Mouse (Mus musculus) hindbrain, embryonic 16.5 days (tissue): ENCODE measurements around the gene Olfr60. TPM values are rescaled to one million over a fixed set of nuclear protein-coding genes. Genes with fewer than 3 reads are reported as not detected.

ENCODE experiments used
- ATAC-seq: fragments of 200-750 bp; cut with Nextera tagmentation; 2 replicates; pipeline ENCODE4 v1.8.0; 2017; ENCODE audit warnings: moderate TSS enrichment, moderate library complexity
- H3K27ac ChIP-seq: fragments of 300-500 bp; sonication (generic); 2 replicates; pipeline ENCODE4 v1.5.1; 2014; ENCODE audit warnings: low read depth, mild to moderate bottlenecking, control low read depth, low read length, moderate library complexity
- H3K27me3 ChIP-seq: fragments of 300-500 bp; sonication (generic); replicated peaks from 2 replicates; pipeline ENCODE4 v1.6.1; 2014; ENCODE audit warnings: low read length; ENCODE audit not compliant: control insufficient read depth, insufficient read depth
- H3K36me3 ChIP-seq: fragments of 300-500 bp; sonication (generic); 2 replicates; pipeline ENCODE4 v1.6.1; 2014; ENCODE audit warnings: mild to moderate bottlenecking, low read length, moderate library complexity, mixed read lengths; ENCODE audit not compliant: control insufficient read depth, insufficient read depth
- H3K4me1 ChIP-seq: fragments of 300-500 bp; sonication (generic); 2 replicates; pipeline ENCODE4 v1.6.1; 2014; ENCODE audit warnings: low read depth, low read length; ENCODE audit not compliant: control insufficient read depth, insufficient read depth
- H3K4me2 ChIP-seq: fragments of 300-500 bp; sonication (generic); 2 replicates; pipeline ENCODE4 v1.6.1; 2014; ENCODE audit warnings: mild to moderate bottlenecking, low read length, control low read depth, moderate library complexity
- H3K4me3 ChIP-seq: fragments of 300-500 bp; sonication (generic); 2 replicates; pipeline ENCODE4 v1.5.1; 2014; ENCODE audit warnings: mild to moderate bottlenecking, low read length, control low read depth, moderate library complexity
- H3K9ac ChIP-seq: fragments of 300-500 bp; sonication (generic); 2 replicates; pipeline ENCODE4 v1.6.1; 2014; ENCODE audit warnings: low read depth, mild to moderate bottlenecking, control low read depth, low read length, moderate library complexity
- H3K9me3 ChIP-seq: fragments of 300-500 bp; sonication (generic); 2 replicates; pipeline ENCODE4 v1.6.1; 2014; ENCODE audit warnings: mild to moderate bottlenecking, low read length, moderate library complexity; ENCODE audit not compliant: control insufficient read depth
- WGBS: fragments of 180-500 bp; shearing (Covaris S2); extraction: QIAGEN DNeasy Blood & Tissue Kit; methylation state at CpG from one replicate; pipeline ENCODE4 v1.1.7; 2014; 5-methylcytosine and 5-hydroxymethylcytosine counted together
- polyA plus RNA-seq: library from polyadenylated mRNA; unstranded; fragments of >200 nt; fragmentation: Nextera tagmentation; extraction: Ambion mirVana; gene quantifications from 2 replicates; pipeline ENCODE4 v1.2.1, GENCODE M21; 2015

Gene Olfr60
- not detected in 2 replicates for polyA plus RNA-seq

- H3K4me2 ChIP-seq, result no peak within 1 kb of the TSS
- H3K27ac ChIP-seq, result no peak within 1 kb of the TSS
- no peaks in the 10 kb centered on the region for H3K4me1 ChIP-seq
- no peaks in the 10 kb centered on the region for H3K27me3 ChIP-seq
- no peak within 1 kb of the TSS for H3K4me3 ChIP-seq
- no peak for ATAC-seq
- H3K9ac ChIP-seq, result no peak within 1 kb of the TSS
- H3K9me3 ChIP-seq, result no peaks in the 10 kb centered on the region
- 72% methylated on average over 3 of the region's 3 CpGs for WGBS
- H3K36me3 ChIP-seq, result no peaks in the 10 kb centered on the region
These were observed at the start of gene Olfr60 for GRCm38 (mm10) chr7:140361571-140361970. Gene Olfr60 (minus strand): TSS chr7:140361671.

- H3K4me1 ChIP-seq, result no peaks in the 10 kb centered on the region
- H3K9ac ChIP-seq, result no peak within 1 kb of the TSS
- H3K27ac ChIP-seq, result no peak within 1 kb of the TSS
- no peak within 1 kb of the TSS for H3K4me2 ChIP-seq
- no peaks in the 10 kb centered on the region for H3K27me3 ChIP-seq
- no peak for ATAC-seq
- H3K4me3 ChIP-seq, result no peak within 1 kb of the TSS
- no peaks in the 10 kb centered on the region for H3K36me3 ChIP-seq
- WGBS, result 94% methylated on average over 1 of the region's 1 CpGs
- no peaks in the 10 kb centered on the region for H3K9me3 ChIP-seq
These were observed 41.3 kb upstream of the Olfr60 start, which contains the start of gene Olfr531 for GRCm38 (mm10) chr7:140402818-140403217. Gene Olfr531 (minus strand): TSS chr7:140402918.

GRCm38 (mm10) chr7:140376911-140377310 is 15.4 kb upstream of the Olfr60 start:
- Histone ChIP-seq H3K4me1 (no peaks in the 10 kb centered on the region), H3K27ac (no peak overlapping the region), H3K9me3 (no peaks in the 10 kb centered on the region), H3K4me3 (no peak overlapping the region), H3K27me3 (no peaks in the 10 kb centered on the region), H3K9ac (no peak overlapping the region), H3K36me3 (no peaks in the 10 kb centered on the region), H3K4me2 (no peak overlapping the region)
- no peak for ATAC-seq
- WGBS, result 96% methylated on average over 2 of the region's 2 CpGs

- no peak for ATAC-seq
- no peaks in the 10 kb centered on the region for H3K27me3 ChIP-seq
- no peak within 1 kb of the TSS for H3K4me2 ChIP-seq
- no peak within 1 kb of the TSS for H3K4me3 ChIP-seq
- no peaks in the 10 kb centered on the region for H3K4me1 ChIP-seq
- no peaks in the 10 kb centered on the region for H3K9me3 ChIP-seq
- WGBS, result 57% methylated on average over 1 of the region's 1 CpGs
- no peak within 1 kb of the TSS for H3K9ac ChIP-seq
- no peaks in the 10 kb centered on the region for H3K36me3 ChIP-seq
- no peak within 1 kb of the TSS for H3K27ac ChIP-seq
These were observed 14.8 kb upstream of the Olfr60 start, which contains the start of gene Olfr530 for GRCm38 (mm10) chr7:140376231-140376630. Gene Olfr530 (minus strand): TSS chr7:140376331.

GRCm38 (mm10) chr7:140374300-140374699 is 12.8 kb upstream of the Olfr60 start:
- Histone ChIP-seq H3K4me1 (no peaks in the 10 kb centered on the region), H3K9me3 (no peaks in the 10 kb centered on the region), H3K27me3 (no peaks in the 10 kb centered on the region), H3K27ac (no peak overlapping the region), H3K4me3 (no peak overlapping the region), H3K4me2 (no peak overlapping the region), H3K9ac (no peak overlapping the region), H3K36me3 (no peaks in the 10 kb centered on the region)
- 83% methylated on average over 4 of the region's 4 CpGs for WGBS
- no peak for ATAC-seq

GRCm38 (mm10) chr7:140333717-140334116 is 27.8 kb downstream of the Olfr60 start, which contains the start of gene Olfr527:
Gene Olfr527 (plus strand): TSS chr7:140334017.
- Histone ChIP-seq H3K27me3 (no peaks in the 10 kb centered on the region), H3K27ac (no peak within 1 kb of the TSS), H3K4me3 (no peak within 1 kb of the TSS), H3K36me3 (no peaks in the 10 kb centered on the region), H3K9me3 (no peaks in the 10 kb centered on the region), H3K9ac (no peak within 1 kb of the TSS), H3K4me2 (no peak within 1 kb of the TSS), H3K4me1 (no peaks in the 10 kb centered on the region)
- WGBS, result 80% methylated on average over 2 of the region's 2 CpGs
- no peak for ATAC-seq

GRCm38 (mm10) chr7:140329766-140330304 is 31.6 kb downstream of the Olfr60 start:
- no peak overlapping the region for H3K4me3 ChIP-seq
- 61% methylated on average over 1 of the region's 1 CpGs for WGBS
- no peaks in the 10 kb centered on the region for H3K9me3 ChIP-seq
- ATAC-seq, result no peak
- no peaks in the 10 kb centered on the region for H3K27me3 ChIP-seq
- H3K36me3 ChIP-seq, result no peaks in the 10 kb centered on the region
- no peak overlapping the region for H3K4me2 ChIP-seq
- H3K4me1 ChIP-seq, result no peaks in the 10 kb centered on the region
- H3K9ac ChIP-seq, result no peak overlapping the region
- H3K27ac ChIP-seq, result no peak overlapping the region

GRCm38 (mm10) chr7:140321135-140321534 is 40.3 kb downstream of the Olfr60 start:
- ATAC-seq, result no peak
- Histone ChIP-seq H3K27ac (no peak overlapping the region), H3K27me3 (no peaks in the 10 kb centered on the region), H3K36me3 (no peaks in the 10 kb centered on the region), H3K4me3 (no peak overlapping the region), H3K9me3 (no peaks in the 10 kb centered on the region), H3K4me2 (no peak overlapping the region), H3K9ac (no peak overlapping the region), H3K4me1 (no peaks in the 10 kb centered on the region)

GRCm38 (mm10) chr7:140320558-140320957 is 40.9 kb downstream of the Olfr60 start, which contains the start of gene Olfr525:
Gene Olfr525 (plus strand): TSS chr7:140320858.
- H3K9ac ChIP-seq, result no peak within 1 kb of the TSS
- H3K27me3 ChIP-seq, result no peaks in the 10 kb centered on the region
- WGBS, result 50% methylated on average over 1 of the region's 1 CpGs
- H3K4me3 ChIP-seq, result no peak within 1 kb of the TSS
- no peaks in the 10 kb centered on the region for H3K4me1 ChIP-seq
- no peaks in the 10 kb centered on the region for H3K9me3 ChIP-seq
- ATAC-seq, result no peak
- H3K4me2 ChIP-seq, result no peak within 1 kb of the TSS
- H3K27ac ChIP-seq, result no peak within 1 kb of the TSS
- no peaks in the 10 kb centered on the region for H3K36me3 ChIP-seq
